Mouse (Mus musculus): ENCODE results near the gene Fxyd3.

- no peak for TF ChIP-seq CTCF (IDR thresholded peaks at IDR 0.05; ENCODE audit: control insufficient read depth, insufficient read depth, insufficient replicate concordance, low read depth, low read length)
- TF ChIP-seq POLR2A (IDR thresholded peaks at IDR 0.05; ENCODE audit: control insufficient read depth, low read depth, low read length): no peak
Observed at GRCm38 (mm10) chr7:31031731-31032130, 44.8 kb downstream of the Fxyd3 start.

All from testis, adult 2 months (tissue).